Mouse (Mus musculus) embryonic fibroblast, embryonic 13.5 days (primary cell): ENCODE data around the gene Tcirg1.

ENCODE experiments used
- CTCF ChIP-seq: IDR thresholded peaks from 2 replicates; pipeline ENCODE4 v1.5.1; 2011; ENCODE audit warnings: mild to moderate bottlenecking, control low read depth, low read length, moderate library complexity, borderline replicate concordance; ENCODE audit not compliant: insufficient read depth
- POLR2A ChIP-seq: IDR thresholded peaks from 2 replicates; pipeline ENCODE4 v1.6.1; 2011; ENCODE audit warnings: low read depth, mild to moderate bottlenecking, control low read depth, low read length, moderate library complexity

GRCm38 (mm10) chr19:3931716-3932115, 24.8 kb upstream of the Tcirg1 start:
- TF ChIP-seq CTCF (no peak), POLR2A (no peak)
